Mouse (Mus musculus): ENCODE results near the gene Wfdc15b.
"Not testable (repeated sequence)": the region's sequence is repeated elsewhere in the genome, so short reads cannot be mapped to it uniquely, and the experiment has no call there.

Wfdc15b gene

DNA sequence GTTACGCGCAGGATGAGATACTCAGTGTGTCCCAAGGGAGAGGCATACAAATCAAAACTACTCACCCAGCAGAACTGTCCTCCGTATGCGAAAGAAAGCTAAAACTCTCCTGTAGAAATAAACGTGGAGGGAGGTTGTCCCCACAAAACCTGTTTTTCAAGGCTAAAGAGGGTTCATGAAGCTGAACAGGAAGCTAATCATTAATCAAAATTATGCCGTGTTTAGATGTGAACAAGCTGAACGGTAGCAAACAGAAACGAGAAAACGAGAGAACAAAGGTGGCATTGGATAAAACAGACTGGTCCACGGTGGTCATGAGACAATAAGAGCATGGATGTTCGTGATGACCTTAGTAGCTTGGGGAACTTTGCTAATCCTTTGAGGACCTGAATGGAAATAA is at the start of gene Wfdc15b:
Gene Wfdc15b (minus strand): TSS at position 139 of the 400 bp plus-strand sequence.
- no peak for DNase-seq (ENCODE audit: low spot score)

DNA sequence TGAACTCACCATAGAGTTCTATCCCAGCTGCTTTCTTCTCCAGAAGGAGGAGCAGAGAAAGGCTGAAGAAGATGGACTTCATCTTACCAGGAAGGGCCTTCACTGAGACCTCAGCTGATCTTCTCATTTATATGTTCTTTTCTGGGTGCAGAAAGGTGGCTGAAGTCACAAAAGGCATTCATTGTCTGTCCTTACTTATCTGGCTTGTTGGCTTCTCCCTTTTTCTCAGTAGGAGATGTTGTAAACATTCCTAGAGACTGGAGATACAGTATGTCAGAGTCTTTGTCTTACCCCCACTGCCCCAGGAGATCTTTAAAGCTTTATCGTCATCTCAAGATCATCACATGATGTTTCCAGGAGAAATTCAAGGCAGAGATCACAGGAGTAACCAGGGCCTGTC is 35.1 kb upstream of the Wfdc15b start, which contains the start of gene Svs3b:
Gene Svs3b (minus strand): TSS at position 101 of the 400 bp plus-strand sequence.
- DNase-seq (ENCODE audit: low spot score), result not testable (repeated sequence)

DNA sequence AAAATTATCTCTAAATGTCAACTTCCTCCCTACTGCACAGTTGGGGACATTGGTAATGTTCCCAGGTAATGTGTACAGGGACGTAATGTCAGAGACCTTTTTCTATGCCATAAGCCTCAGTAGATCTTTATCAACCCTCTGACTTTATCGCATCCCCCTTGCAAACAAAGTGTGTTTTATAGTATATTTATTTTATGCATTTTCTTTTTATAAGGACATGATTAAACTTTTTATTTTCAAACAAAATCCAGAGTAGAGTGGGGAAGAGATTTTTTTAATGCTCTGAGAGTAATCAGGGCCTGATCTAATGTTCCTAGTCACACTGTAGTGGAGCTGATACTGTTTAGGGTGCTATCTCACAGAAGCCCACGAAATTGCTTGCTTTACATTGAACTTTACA is 16.9 kb upstream of the Wfdc15b start, which contains the start of gene Svs2:
Gene Svs2 (minus strand): TSS at position 101 of the 400 bp plus-strand sequence.
- no peak for DNase-seq (ENCODE audit: low spot score)

DNA sequence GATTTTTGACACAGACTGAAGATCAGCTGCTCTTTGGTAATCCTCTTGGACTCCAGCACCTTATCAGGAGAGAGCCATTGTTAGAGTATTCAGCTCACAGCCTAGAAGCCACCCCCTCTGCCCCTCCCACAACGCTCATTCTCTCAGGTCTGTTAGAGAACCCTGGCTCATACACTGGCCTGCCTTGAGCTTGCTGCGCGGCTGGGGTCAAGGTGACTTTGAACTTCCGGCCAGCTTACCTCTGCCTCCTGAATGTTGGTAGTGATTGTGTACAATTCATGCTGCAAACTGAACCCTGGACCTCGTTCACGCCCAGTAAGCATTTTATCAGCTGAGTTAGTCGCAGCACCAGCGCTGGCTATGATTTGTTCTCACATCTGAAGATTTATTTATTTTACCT is 11.2 kb upstream of the Wfdc15b start:
- no peak for DNase-seq (ENCODE audit: low spot score)

DNA sequence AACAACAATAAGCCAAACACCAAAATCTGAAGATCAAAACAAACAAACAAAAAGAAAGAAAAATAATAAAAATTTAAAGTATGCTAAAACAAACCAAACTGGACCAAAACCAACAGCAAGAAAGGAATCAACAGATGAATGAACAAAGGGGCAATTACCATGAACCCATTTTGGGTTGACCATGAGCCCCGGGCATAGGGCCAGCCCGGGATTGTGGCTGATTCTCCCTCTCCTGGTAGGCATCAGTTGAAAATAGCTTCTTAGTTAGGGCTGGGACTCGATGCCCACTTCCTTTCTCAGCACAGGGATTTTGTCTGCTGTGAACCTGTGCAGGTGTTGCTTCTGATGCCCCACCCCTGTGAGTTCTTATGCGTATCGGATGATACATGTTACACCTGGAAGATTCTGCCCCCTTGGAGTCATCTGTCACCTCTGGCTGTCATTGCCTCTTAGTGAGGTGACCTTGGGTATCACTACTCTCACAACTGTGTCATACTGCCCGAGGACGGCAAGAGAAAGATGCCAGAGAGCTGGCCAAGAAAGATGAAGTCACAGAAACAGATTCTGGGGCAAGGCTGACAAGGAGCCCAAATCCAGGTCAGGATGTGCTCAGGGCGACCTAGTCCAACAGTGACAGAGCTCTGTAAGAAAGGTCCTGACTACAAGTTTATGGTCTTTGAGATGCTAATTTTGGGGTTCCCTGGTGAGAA is 7.1 kb upstream of the Wfdc15b start:
- DNase-seq (ENCODE audit: low spot score), result no peak

DNA sequence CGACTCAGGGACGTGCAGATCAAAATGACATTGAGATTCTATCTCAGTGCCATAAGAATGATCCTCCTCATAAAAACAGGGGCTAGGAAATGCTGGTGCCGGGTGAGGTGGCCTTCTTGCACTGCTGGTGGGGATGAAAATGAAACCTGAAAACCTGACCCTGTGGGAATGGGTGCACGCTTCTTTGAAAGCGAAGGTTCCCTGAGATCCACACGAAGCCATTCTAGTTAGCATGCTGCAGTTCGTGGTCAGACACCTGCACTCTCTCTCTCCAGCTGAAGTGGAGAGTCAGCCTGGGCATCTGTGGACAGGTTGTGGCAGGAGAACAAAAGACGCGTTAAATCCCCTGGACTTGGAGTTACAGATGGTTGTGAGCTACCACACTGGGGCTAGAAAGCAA is 2.2 kb downstream of the Wfdc15b start:
- DNase-seq (ENCODE audit: low spot score), result no peak

DNA sequence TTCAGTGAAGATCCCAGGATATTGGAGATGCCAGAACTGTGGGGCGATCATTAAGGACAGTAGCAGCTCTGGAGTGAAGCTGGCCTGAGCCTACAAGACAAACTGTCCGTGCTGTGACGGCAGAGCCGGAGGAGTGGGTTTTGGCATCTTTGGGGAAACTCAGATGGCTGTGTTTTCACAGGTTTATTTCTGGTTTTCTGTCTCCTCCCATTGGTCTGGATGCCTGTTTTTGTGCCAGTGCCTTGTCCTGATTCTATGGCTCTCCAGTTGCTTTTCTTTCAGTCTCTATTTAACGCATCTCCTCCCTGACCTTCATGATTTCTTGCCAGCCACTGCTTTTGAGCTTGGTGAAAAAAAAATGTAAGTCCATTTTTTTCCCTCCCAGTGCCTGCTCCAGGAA is 8.7 kb downstream of the Wfdc15b start:
- no peak for DNase-seq (ENCODE audit: low spot score)

DNA sequence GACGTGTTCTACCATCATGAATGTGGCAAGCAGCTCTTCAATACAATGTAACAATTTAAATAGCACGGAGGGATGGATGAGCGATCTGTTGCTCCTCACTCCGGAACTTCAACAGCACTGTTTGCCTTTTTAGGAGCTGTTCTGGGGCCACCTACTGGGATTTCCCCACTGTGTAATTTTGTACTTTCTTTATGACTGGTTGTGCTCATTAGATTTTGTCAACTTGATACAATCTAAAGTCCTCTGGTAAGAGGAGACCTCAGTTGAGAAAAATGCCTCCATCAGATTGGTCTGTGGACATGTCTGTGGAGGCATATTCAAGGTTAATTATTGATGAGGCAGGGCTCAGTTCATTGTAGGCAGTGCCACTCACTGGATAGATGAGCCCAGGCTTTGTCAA is 10.6 kb downstream of the Wfdc15b start:
- DNase-seq (ENCODE audit: low spot score), result no peak

DNA sequence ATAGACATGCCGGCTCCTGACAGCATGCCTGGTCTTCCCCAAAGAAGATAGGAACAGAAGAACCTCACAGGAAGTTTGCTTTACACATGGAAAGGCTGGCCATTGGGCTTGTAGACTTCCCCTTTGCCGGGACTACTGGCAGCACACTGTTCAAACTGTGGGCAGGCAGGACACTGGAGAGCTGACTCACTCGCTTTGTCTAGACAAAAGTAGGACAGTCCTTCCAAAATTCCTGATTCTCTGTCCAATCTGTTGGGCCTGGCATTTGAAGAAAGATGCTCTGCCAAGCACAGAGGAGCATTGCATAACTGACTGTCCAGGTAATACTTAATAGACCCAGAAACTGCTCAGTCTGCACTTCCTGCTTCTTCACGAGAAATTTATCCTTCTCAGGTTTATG is 14.8 kb downstream of the Wfdc15b start:
- no peak for DNase-seq (ENCODE audit: low spot score)

DNA sequence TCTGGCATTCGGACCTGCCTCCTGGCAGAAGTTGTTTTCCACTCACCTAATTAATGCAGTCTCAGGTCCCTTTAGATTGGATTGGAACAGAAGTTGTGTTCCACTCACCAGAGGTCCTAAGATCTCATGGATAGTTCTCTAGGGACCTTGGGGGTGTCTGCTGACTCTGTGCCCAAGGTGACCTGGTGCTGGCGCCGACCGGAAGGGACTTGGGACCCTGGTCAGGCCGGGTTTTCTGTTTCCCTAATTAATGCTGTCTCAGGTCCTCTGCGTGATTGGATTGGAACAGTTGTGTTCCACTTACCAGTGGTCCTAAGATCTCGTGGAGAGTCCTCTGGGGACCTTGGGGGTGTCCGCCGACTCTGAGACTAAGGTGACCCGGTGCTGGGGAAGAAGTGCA is 15.4 kb downstream of the Wfdc15b start:
- DNase-seq (ENCODE audit: low spot score), result not testable (repeated sequence)

DNA sequence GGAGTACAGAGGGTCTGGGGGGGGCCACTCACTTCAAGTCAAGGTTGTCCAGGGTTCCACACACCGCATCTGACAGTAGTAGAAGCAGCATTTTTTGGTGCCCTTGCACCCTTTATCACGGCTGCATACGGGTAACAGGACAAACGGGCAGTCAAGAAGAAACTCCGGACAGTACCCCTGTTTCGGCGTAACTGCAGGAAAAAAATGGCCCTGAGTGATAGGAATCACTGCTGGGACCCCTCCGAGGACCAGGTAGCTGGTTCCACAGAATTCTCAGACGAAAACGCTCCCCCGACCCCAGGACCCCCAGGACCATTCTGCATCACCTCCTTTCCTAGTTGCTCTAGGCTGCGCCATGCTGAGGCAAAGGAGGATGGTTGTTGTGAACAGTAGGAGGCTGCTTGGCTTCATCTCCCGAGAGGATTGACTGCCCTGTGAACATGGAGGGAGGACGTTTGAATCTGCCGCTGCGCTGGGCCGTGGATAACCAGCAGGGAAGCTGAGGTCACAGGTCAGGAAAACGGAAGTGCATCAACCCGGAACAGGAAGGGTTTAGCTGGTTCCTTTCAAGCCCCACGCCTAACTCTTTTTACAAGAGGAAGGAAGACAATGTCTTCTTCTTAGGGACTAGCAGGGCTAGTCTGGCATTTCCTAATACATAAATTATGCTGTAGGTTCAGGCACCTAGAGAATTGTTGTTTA is 21.7 kb downstream of the Wfdc15b start, which contains the start of gene Wfdc15a:
Gene Wfdc15a (minus strand): TSS at position 505 of the 702 bp plus-strand sequence.
- no peak for DNase-seq (ENCODE audit: low spot score)

DNA sequence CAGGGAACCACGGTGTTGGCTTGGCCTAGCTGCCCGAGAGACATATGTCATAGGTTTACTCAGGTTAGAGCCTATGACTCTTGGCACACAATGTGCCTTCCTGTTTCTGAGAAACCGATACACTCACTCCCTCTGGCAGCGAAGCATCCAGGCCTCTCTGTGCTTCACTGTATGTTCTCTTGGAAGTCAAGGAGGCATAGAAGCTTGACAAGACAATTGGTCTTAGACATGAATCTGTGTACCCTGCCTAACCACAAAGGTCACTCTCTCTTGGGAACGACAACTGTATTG is 24.8 kb downstream of the Wfdc15b start:
- DNase-seq (ENCODE audit: low spot score), result no peak

DNA sequence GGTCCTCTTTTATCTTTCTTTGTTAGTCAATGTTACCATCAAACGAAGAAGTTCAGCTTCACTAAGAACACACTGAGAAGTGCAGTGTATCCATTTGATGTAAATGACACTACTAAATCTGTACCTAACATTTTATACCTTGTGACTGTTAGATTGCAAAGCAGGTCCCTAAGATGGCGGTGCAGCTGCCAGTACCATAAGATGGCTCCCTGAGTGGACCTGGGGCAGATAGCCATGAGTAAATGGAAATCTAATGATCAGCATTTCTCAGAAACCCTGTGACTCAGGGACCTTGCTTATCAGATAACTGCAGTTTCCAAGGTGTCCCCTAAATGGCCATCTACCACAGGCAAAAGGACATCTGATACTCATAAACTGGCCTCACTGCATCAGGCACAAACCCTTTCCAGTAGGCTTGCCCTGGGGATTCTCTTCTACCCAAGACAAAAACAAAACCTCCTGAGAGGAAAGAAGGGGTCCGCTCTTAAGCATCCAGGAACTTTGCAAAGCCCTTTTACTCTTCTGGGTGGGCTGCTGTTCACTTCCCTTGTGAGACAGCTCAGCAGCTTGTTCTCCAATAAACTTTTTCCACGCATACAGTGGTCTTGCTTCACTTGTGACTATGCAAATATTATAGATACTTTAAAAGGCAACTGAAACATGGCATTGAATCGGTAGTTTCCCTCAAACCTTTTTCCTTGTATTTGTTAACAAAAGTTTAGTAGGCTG is 25.3 kb downstream of the Wfdc15b start:
- DNase-seq (ENCODE audit: low spot score), result no peak

DNA sequence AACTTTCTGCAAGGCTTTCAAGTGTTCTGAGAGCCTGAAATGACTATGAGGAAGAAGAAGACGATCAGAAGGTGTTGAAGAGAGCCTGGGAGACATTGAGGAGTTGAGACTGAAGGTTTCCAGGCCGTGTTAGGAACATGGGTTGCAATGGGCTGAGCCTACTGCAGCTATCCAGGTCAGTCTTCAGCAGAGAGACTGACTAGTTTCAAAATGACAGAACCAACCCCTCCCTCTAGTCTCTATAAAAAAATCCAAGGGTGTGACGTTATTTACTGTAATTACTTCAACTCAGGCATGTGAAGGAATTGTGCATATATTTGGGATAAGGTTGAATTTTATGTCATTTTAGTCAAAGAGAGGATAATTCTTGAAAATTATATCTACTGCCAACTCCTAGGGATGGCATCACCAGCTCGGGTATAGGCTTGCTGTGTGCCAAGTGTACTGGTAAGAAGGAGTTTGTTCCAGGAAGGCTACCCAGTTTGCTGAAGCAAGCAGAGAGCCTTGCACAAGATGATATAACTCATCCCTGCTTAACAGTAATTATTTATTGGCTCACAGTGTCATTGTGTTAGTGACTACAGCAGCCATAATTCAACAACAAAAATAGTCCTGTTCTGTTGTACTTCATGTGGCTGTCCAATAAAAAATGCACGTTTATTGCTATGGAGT is 26.4 kb downstream of the Wfdc15b start:
- no peak for DNase-seq (ENCODE audit: low spot score)

DNA sequence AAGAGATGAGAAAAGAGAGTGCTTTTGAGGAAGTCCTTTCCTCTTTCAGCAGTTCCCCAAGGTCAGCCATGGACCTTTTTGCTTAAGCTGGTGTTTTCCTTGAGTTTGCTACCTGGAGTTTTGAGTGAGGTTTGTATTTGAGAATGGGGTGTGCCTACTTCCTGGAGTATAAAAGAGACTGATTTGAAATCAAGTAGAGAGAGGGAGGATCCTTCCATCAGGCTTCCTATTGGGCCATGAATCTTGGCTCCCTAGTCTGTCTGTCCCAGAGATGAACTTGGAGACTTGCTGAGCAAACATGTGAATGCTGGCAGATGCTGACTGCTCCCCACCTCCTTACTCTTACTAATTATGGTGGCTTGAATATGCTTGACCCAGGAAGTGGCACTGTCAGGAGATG is 29.2 kb downstream of the Wfdc15b start:
- DNase-seq (ENCODE audit: low spot score), result no peak

DNA sequence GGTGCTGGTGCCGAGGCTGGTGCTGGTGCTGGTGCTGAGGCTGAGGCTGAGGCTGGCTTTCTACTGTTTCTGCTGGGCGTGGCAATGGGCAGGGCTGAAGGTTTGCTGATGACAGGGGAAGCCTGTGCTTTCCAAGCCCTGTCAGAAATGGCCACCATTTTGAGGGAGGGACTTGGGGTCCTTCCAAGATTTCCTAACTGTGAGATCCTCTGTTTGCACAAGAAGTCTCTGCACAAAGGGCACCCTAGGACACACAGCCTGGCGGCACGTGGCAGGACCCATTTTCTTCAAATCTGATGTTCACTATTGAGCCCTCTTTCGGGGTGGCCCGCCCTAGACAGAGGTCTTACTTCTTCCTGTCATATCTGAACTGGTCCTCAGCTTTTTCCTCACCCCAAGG is 30.9 kb downstream of the Wfdc15b start, which contains the start of gene Wfdc12:
Gene Wfdc12 (minus strand): TSS at position 33 of the 400 bp plus-strand sequence.
- DNase-seq (ENCODE audit: low spot score), result no peak

DNA sequence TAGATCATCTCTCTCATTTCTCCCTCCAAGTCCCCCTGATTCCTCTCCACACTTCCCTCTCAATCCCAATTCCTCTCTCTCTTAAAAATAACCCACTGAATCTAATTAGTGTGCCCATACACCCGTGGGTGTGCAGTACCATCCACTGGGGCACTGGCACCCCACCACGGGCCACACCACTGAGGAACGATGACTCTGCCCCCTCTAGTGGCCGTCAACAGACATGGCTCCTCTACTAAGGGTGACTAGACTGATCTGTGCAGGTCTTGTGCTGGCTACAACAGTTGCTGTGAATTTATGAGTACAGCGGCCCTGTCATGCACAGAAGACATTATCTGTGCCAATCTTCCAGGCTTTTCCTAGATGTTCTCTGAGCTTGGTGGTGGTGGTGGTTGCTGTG is 32.7 kb downstream of the Wfdc15b start:
- DNase-seq (ENCODE audit: low spot score), result no peak

DNA sequence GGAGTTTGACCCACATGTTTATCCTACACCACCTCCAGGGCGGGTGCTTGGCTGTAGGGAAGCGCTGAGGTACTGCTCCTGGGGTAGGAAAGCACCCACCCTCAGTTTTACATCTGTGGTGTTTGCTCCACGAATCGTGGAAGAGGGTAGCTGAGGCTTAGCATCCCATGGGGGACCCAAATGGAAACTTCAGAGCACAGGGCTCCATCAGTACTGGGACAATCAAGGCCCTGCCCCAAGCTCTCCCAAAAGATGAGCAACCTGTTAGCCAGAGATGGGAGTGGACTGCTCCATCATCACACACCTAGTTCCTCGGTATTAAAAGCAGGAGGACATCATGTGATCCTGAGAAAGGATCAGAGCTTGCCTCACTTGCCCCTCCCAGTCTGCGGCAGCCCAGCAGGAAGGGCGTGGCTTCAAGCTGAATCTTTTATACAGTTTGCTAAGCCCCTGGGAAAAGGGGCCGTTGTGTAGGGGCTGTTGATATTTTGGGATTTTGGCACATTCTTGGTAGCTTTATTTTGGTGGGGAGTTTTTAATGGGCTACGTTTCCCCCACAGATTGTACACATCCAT is 37.2 kb downstream of the Wfdc15b start:
- DNase-seq (ENCODE audit: low spot score), result no peak

DNA sequence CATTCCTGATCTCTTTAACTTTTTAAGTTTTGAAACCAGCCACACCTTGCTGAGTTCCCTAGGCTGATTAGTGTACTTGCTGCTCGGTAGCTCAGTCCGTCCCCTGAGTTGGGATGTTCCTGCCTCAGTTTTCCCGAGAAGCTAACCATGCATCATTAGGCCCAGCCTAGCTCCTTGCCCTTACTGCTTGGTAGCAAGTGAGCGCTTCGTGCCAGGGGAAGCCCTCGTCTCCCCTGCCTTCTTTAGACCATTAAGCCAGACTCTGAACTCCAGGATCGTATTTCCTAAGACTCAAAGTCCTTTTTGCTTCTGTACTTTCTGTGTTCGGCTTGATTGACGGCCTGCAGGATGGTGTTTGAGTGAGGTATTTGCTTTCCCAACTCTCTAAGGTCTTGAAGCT is 38.1 kb downstream of the Wfdc15b start:
- no peak for DNase-seq (ENCODE audit: low spot score)

DNA sequence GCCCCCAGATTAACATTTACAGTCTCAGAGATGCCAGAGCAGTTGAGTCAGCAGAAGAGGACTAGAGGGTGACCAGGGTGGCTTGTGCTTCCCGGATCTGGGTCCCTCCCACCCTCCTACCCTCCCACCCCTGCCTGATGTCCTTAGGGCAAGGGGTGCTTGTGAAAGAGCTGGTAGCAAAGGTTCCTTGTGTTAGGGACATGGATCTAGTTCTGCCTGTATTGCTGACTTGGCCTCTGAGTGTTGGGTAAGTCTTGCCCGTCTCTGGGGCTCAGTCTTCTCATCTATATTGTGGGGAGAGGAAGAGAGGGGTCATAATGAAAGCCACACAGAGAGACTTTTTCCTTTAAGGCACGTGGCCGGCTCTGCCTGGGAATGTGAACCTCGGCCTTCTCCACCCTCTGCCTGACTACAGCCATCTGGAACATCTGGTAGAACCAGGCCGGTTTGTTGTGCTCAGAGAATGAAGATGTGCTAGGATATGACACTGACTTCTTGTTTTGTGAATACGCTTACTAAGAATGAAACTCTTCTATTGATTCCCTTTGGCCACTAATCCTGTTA is 38.7 kb downstream of the Wfdc15b start, which contains the start of gene Wfdc5:
Gene Wfdc5 (minus strand): TSS at position 51 of the 564 bp plus-strand sequence.
- no peak for DNase-seq (ENCODE audit: low spot score)

DNA sequence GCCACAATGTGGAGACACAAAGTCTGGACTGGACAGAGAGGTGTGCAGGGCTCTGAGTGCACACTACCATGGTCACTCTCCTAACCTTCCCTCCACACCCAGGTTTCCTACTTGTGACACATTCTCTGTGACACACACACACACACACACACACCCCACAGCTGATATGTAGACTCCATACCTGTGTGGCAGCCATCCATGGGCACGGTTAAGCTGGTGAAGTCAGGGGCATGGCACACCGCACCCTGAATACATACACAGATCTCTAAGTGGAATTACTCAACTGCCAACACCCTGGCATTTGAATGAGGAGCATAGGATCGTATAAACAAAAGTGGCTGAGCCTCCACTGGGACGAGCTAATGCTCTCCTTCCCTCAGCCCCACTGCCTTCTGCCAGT is 40.7 kb downstream of the Wfdc15b start:
- DNase-seq (ENCODE audit: low spot score), result no peak

DNA sequence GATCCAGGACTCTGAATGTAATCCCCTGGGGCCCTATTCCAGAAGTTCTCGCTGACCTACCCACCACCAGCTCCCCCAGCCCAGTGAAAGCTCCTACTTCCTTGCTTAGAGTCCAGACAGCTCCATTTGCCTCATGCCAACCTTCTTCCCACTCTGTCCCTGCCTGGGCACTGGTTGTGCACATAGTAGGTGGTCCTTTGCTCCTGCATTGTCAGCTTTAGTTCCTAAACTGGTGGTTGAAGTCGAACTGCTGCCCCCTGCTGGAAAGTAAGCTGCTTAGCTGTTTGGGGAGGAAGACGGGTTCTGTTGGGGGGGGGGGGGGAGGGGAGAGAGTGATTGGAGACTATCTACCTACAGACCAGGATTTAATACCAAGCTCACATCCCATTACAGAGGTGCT is 41.3 kb downstream of the Wfdc15b start:
- DNase-seq (ENCODE audit: low spot score), result no peak
